Mouse (Mus musculus): ENCODE measurements around the gene Lamp1. TPM values are rescaled to one million over a fixed set of nuclear protein-coding genes. Genes with fewer than 3 reads are reported as not detected.

The Lamp1 gene
- polyA plus RNA-seq, 1 experiment from 2014 or later = 324 TPM

DNA sequence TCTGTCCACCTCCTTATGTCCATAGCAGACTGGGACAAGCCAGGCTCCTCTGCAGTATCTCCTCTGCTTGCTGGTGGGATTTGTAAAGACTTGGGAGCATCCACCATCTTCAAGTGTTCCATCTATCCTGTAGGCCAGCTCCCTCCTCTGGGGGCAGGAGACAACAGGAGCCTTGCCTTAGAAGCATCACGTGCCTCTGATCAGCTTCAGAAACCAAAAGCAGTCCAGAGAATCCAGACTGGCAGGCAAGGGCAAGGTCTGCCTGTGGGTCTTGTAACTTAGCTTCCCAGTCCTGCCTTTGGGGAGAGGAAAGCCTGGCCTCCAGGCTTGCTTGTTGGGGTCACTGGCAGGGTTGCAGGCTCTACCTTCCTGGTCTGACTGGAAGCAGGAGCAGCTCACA is 16.7 kb downstream of the Lamp1 start:
- no peak overlapping the region for H3K9ac ChIP-seq (ENCODE audit: low read length)
- no peak for ATAC-seq (ENCODE audit: low read depth)
- H3K27ac ChIP-seq (ENCODE audit: low read length) = no peak overlapping the region
- H3K9me3 ChIP-seq (ENCODE audit: control insufficient read depth, low read length) = no peaks in the 10 kb centered on the region
- H3K4me1 ChIP-seq (replicated peaks; ENCODE audit: control insufficient read depth, insufficient read depth, low read length) = no peaks in the 10 kb centered on the region
- no peak overlapping the region for H3K4me2 ChIP-seq (ENCODE audit: low read depth, low read length)
- no peaks in the 10 kb centered on the region for H3K27me3 ChIP-seq (ENCODE audit: control insufficient read depth, insufficient read depth, low read depth, low read length)
- H3K4me3 ChIP-seq (ENCODE audit: low read length) = no peak overlapping the region
- 89% methylated on average over 1 of the region's 1 CpGs for WGBS
- H3K36me3 ChIP-seq (ENCODE audit: control insufficient read depth, insufficient read depth, low read length) = peaks cover 31% of the 10 kb centered on the region

DNA sequence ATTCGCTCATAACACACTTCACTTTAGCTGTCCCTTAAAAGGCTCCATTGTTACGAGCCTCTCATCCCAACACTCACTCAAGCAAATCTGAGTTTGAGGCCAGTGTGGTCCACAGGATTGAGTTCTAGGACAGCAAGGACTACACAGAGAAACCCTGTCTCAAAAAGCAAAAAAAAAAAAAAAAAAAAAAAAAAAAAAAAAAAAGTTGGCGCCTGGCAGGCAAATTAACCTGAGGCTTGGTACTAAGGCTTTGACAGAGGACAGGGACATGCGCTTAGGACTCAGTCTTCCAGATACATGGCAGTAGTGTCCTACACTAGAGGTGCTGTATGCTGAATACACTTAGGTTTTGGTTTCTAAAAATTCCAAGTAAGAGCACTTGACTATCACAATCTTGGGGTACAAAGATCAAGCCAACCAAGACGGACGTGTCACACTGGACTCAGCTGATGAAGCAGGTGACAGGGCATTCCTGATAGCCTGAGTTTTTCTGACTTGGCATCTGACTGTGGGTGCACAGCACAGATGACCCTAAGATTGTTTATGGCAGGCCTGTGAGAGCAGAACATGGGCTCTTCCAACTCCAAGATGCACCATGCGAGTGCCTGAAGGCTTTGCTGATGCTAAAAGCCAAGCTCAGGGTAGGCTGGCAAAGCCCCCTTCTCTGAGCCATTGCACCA is 18.4 kb downstream of the Lamp1 start:
- no peak overlapping the region for H3K4me3 ChIP-seq (ENCODE audit: low read length)
- H3K4me1 ChIP-seq (replicated peaks; ENCODE audit: control insufficient read depth, insufficient read depth, low read length) = no peaks in the 10 kb centered on the region
- H3K27ac ChIP-seq (ENCODE audit: low read length) = no peak overlapping the region
- no peaks in the 10 kb centered on the region for H3K27me3 ChIP-seq (ENCODE audit: control insufficient read depth, insufficient read depth, low read depth, low read length)
- H3K4me2 ChIP-seq (ENCODE audit: low read depth, low read length) = no peak overlapping the region
- 92% methylated on average over 7 of the region's 7 CpGs for WGBS
- no peak for ATAC-seq (ENCODE audit: low read depth)
- H3K9me3 ChIP-seq (ENCODE audit: control insufficient read depth, low read length) = no peaks in the 10 kb centered on the region
- H3K36me3 ChIP-seq (ENCODE audit: control insufficient read depth, insufficient read depth, low read length) = peaks cover 27% of the 10 kb centered on the region
- no peak overlapping the region for H3K9ac ChIP-seq (ENCODE audit: low read length)

GRCm38 (mm10) chr8:13178137-13178536 is 19.2 kb downstream of the Lamp1 start:
- 89% methylated on average over 5 of the region's 5 CpGs for WGBS
- no peaks in the 10 kb centered on the region for H3K27me3 ChIP-seq (ENCODE audit: control insufficient read depth, insufficient read depth, low read depth, low read length)
- no peak overlapping the region for H3K9ac ChIP-seq (ENCODE audit: low read length)
- H3K4me2 ChIP-seq (ENCODE audit: low read depth, low read length) = no peak overlapping the region
- ATAC-seq (ENCODE audit: low read depth) = no peak
- H3K4me3 ChIP-seq (ENCODE audit: low read length) = no peak overlapping the region
- H3K36me3 ChIP-seq (ENCODE audit: control insufficient read depth, insufficient read depth, low read length) = peaks cover 27% of the 10 kb centered on the region
- H3K9me3 ChIP-seq (ENCODE audit: control insufficient read depth, low read length) = no peaks in the 10 kb centered on the region
- no peak overlapping the region for H3K27ac ChIP-seq (ENCODE audit: low read length)
- no peaks in the 10 kb centered on the region for H3K4me1 ChIP-seq (replicated peaks; ENCODE audit: control insufficient read depth, insufficient read depth, low read length)

DNA sequence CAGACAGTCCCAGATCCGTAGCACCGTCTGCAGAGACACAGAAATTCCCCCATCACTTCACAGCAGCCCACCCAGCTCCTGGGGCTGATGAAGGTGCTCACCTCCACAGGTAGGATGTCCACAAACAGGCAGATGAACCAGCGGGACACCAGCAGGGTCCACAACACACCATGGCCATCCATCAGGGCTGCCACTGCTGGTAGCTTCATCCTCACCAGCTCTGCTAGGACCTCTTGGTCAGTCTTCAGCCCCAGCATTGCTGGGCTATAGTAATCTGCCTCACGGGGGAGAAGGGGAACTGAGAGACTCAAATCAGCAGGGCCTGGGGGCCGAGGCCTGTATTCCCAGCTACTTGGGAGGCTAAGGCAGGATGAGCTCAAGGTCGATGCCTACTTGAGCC is 20.5 kb downstream of the Lamp1 start:
- Histone ChIP-seq H3K4me2 (ENCODE audit: low read depth, low read length) (no peak overlapping the region), H3K9ac (ENCODE audit: low read length) (no peak overlapping the region), H3K27ac (ENCODE audit: low read length) (no peak overlapping the region), H3K9me3 (ENCODE audit: control insufficient read depth, low read length) (no peaks in the 10 kb centered on the region), H3K27me3 (ENCODE audit: control insufficient read depth, insufficient read depth, low read depth, low read length) (no peaks in the 10 kb centered on the region), H3K36me3 (ENCODE audit: control insufficient read depth, insufficient read depth, low read length) (peaks cover 17% of the 10 kb centered on the region; the same call in 1 of the 2 replicates), H3K4me3 (ENCODE audit: low read length) (no peak overlapping the region), H3K4me1 (replicated peaks; ENCODE audit: control insufficient read depth, insufficient read depth, low read length) (no peaks in the 10 kb centered on the region)
- ATAC-seq (ENCODE audit: low read depth) = no peak
- WGBS = 69% methylated on average over 6 of the region's 6 CpGs

DNA sequence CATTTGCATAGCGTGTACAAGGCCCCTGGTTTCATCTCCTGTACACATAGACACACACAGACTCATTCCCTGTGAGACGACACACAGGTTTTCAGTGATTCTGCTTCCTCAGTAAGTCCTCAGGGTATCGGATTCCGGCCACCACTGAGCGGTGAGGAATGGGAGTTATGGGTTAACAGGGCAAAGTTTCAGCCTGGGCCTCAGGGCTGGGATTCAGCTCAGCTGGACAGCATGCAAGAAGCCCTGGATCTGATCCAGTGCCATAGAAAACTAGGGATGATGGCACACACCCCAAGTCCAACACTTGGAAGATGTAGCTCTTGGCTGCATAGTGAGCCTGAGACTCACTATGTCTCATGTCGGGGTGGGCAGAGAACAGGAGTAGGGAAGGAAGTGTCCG is 21.0 kb downstream of the Lamp1 start:
- H3K9me3 ChIP-seq (ENCODE audit: control insufficient read depth, low read length) = no peaks in the 10 kb centered on the region
- 60% methylated on average over 7 of the region's 7 CpGs for WGBS
- H3K4me2 ChIP-seq (ENCODE audit: low read depth, low read length) = no peak overlapping the region
- H3K4me1 ChIP-seq (replicated peaks; ENCODE audit: control insufficient read depth, insufficient read depth, low read length) = no peaks in the 10 kb centered on the region
- ATAC-seq (ENCODE audit: low read depth) = no peak
- peaks cover 15% of the 10 kb centered on the region; the same call in 1 of the 2 replicates for H3K36me3 ChIP-seq (ENCODE audit: control insufficient read depth, insufficient read depth, low read length)
- H3K9ac ChIP-seq (ENCODE audit: low read length) = no peak overlapping the region
- no peaks in the 10 kb centered on the region for H3K27me3 ChIP-seq (ENCODE audit: control insufficient read depth, insufficient read depth, low read depth, low read length)
- H3K4me3 ChIP-seq (ENCODE audit: low read length) = no peak overlapping the region
- H3K27ac ChIP-seq (ENCODE audit: low read length) = no peak overlapping the region

- no peak overlapping the region for H3K9ac ChIP-seq (ENCODE audit: low read length)
- no peaks in the 10 kb centered on the region for H3K9me3 ChIP-seq (ENCODE audit: control insufficient read depth, low read length)
- H3K27ac ChIP-seq (ENCODE audit: low read length) = no peak overlapping the region
- H3K4me3 ChIP-seq (ENCODE audit: low read length) = no peak overlapping the region
- 72% methylated on average over 9 of the region's 9 CpGs for WGBS
- ATAC-seq (ENCODE audit: low read depth) = no peak
- peaks cover 10% of the 10 kb centered on the region; the same call in 1 of the 2 replicates for H3K36me3 ChIP-seq (ENCODE audit: control insufficient read depth, insufficient read depth, low read length)
- no peaks in the 10 kb centered on the region for H3K4me1 ChIP-seq (replicated peaks; ENCODE audit: control insufficient read depth, insufficient read depth, low read length)
- no peak overlapping the region for H3K4me2 ChIP-seq (ENCODE audit: low read depth, low read length)
- H3K27me3 ChIP-seq (ENCODE audit: control insufficient read depth, insufficient read depth, low read depth, low read length) = no peaks in the 10 kb centered on the region
Measured at GRCm38 (mm10) chr8:13180408-13180807, 21.4 kb downstream of the Lamp1 start.

DNA sequence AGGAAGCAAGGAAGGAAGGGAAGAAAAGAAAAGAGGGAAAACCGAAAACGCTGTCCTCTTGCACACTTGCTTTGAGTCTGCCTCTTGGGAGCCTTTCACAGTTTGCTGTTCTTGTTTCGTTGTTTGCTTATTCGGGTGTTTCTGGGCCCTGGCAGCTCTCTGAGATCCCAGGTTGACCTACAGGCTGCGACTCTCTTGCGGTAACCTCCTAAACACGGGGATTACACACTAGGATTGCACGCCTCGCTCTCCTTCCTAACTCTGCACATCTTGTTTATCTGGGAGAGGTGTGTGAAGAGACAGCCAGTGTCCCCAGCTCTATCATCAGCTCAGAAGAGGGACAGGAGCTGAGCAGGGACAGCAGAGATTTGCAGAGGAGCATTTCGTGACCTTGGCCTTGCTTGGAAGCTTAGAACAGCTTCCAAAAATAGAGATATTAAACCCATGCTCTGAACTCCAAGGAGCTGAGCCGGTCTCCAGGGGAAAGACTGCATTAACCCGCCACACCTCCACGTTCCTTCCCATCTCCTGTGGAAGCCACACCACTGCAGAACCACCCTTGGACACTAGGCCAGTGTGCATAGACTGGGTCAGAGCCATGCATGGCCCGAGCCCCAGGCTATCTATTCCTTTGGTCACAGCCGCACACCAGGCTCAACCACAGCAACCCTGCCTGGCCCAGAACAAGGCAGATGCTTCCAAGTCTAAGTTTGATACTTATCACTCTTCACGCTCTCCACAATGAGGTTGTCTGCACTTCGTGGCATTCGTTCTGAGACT is 22.1 kb downstream of the Lamp1 start:
- H3K4me1 ChIP-seq (replicated peaks; ENCODE audit: control insufficient read depth, insufficient read depth, low read length) = no peaks in the 10 kb centered on the region
- H3K27ac ChIP-seq (ENCODE audit: low read length) = no peak overlapping the region
- no peak overlapping the region for H3K4me3 ChIP-seq (ENCODE audit: low read length)
- H3K27me3 ChIP-seq (ENCODE audit: control insufficient read depth, insufficient read depth, low read depth, low read length) = no peaks in the 10 kb centered on the region
- H3K9me3 ChIP-seq (ENCODE audit: control insufficient read depth, low read length) = no peaks in the 10 kb centered on the region
- no peak for ATAC-seq (ENCODE audit: low read depth)
- WGBS = 63% methylated on average over 18 of the region's 18 CpGs
- H3K4me2 ChIP-seq (ENCODE audit: low read depth, low read length) = no peak overlapping the region
- H3K36me3 ChIP-seq (ENCODE audit: control insufficient read depth, insufficient read depth, low read length) = peaks cover 6% of the 10 kb centered on the region; the same call in 1 of the 2 replicates
- no peak overlapping the region for H3K9ac ChIP-seq (ENCODE audit: low read length)

- H3K4me2 ChIP-seq (ENCODE audit: low read depth, low read length) = no peak overlapping the region
- H3K27ac ChIP-seq (ENCODE audit: low read length) = no peak overlapping the region
- no peak overlapping the region for H3K4me3 ChIP-seq (ENCODE audit: low read length)
- ATAC-seq (ENCODE audit: low read depth) = no peak
- no peaks in the 10 kb centered on the region for H3K27me3 ChIP-seq (ENCODE audit: control insufficient read depth, insufficient read depth, low read depth, low read length)
- no peaks in the 10 kb centered on the region for H3K4me1 ChIP-seq (replicated peaks; ENCODE audit: control insufficient read depth, insufficient read depth, low read length)
- H3K36me3 ChIP-seq (ENCODE audit: control insufficient read depth, insufficient read depth, low read length) = peaks cover 2% of the 10 kb centered on the region; the same call in 1 of the 2 replicates
- H3K9ac ChIP-seq (ENCODE audit: low read length) = no peak overlapping the region
- no peaks in the 10 kb centered on the region for H3K9me3 ChIP-seq (ENCODE audit: control insufficient read depth, low read length)
- 50% methylated on average over 2 of the region's 2 CpGs for WGBS
Measured at GRCm38 (mm10) chr8:13181691-13181976, 22.7 kb downstream of the Lamp1 start.

- H3K36me3 ChIP-seq (ENCODE audit: control insufficient read depth, insufficient read depth, low read length) = no peaks in the 10 kb centered on the region
- no peak for ATAC-seq (ENCODE audit: low read depth)
- WGBS = 69% methylated on average over 8 of the region's 8 CpGs
Measured at GRCm38 (mm10) chr8:13186819-13187218, 27.9 kb downstream of the Lamp1 start.

More at GRCm38 (mm10) chr8:13186819-13187218, 27.9 kb downstream of the Lamp1 start:
- no peak overlapping the region for H3K4me2 ChIP-seq (ENCODE audit: low read depth, low read length)
- no peaks in the 10 kb centered on the region for H3K9me3 ChIP-seq (ENCODE audit: control insufficient read depth, low read length)
- H3K4me3 ChIP-seq (ENCODE audit: low read length) = no peak overlapping the region
- no peak overlapping the region for H3K9ac ChIP-seq (ENCODE audit: low read length)
- no peaks in the 10 kb centered on the region for H3K27me3 ChIP-seq (ENCODE audit: control insufficient read depth, insufficient read depth, low read depth, low read length)
- no peaks in the 10 kb centered on the region for H3K4me1 ChIP-seq (replicated peaks; ENCODE audit: control insufficient read depth, insufficient read depth, low read length)
- no peak overlapping the region for H3K27ac ChIP-seq (ENCODE audit: low read length)
